16 mouse cellular contexts compared by ENCODE assay signal in genomic region chr3:147178746-147179145, GRCm38 (mm10).
"Had no signal": no experiment of that assay in that cellular context is flagged by ENCODE, and none has a peak within 500 bp of the region (broad histone marks: within the 10 kb centered on the region; RNA-seq: fewer than 3 reads in every experiment).

No protein-coding gene starts in this region.

- H3K4me3 ChIP-seq: limb, embryonic 15.5 days; liver, embryonic 13.5 days; lung, embryonic 15.5 days; megakaryocyte, embryonic 14.5 days; stomach, embryonic 15.5 days had no signal

- H3K9ac ChIP-seq: limb, embryonic 15.5 days; liver, embryonic 13.5 days; liver, postnatal 0 days; lung, embryonic 15.5 days; stomach, embryonic 15.5 days had no signal

- DNase-seq: kidney, adult 2 months; kidney, postnatal 36 days; layer of hippocampus, adult 9-11 months; layer of hippocampus, postnatal 36 days; liver, embryonic 13.5 days; liver, postnatal 0 days; lung, postnatal 14 days; thymus, postnatal 36 days had no signal

- H3K36me3 ChIP-seq: limb, embryonic 15.5 days; liver, embryonic 13.5 days; lung, embryonic 15.5 days; stomach, embryonic 15.5 days had no signal

- ATAC-seq: intestine, embryonic 16.5 days; liver, postnatal 0 days; midbrain, embryonic 16.5 days had no signal

- H3K4me1 ChIP-seq: liver, embryonic 13.5 days; megakaryocyte, embryonic 14.5 days had no signal

- H3K4me2 ChIP-seq: limb, embryonic 15.5 days; liver, embryonic 13.5 days; lung, embryonic 15.5 days; stomach, embryonic 15.5 days had no signal

- H3K27ac ChIP-seq: kidney, postnatal 0 days; limb, embryonic 15.5 days; liver, embryonic 13.5 days; lung, embryonic 15.5 days; macrophage; stomach, embryonic 15.5 days had no signal

- H3K9me3 ChIP-seq: limb, embryonic 15.5 days; liver, embryonic 13.5 days; lung, embryonic 15.5 days; stomach, embryonic 15.5 days had no signal

- H3K27me3 ChIP-seq: megakaryocyte, embryonic 14.5 days had no signal
